In genomic region chr5:24586106-24586505, GRCm38 (mm10) we compare ENCODE assay signal across 8 mouse cellular contexts. TPM values are rescaled to one million over a fixed set of nuclear protein-coding genes. Genes with fewer than 3 reads are reported as not detected.
DNase-seq lines count a peak whose midpoint lies in the region; ATAC-seq and TF ChIP-seq lines count a peak whose summit lies in the region.

No protein-coding gene starts in this region.

- no peaks in the 10 kb centered on the region for H3K9me3 ChIP-seq in forebrain, embryonic 12.5 days
- H3K9me3 ChIP-seq in liver, embryonic 15.5 days (replicated peaks) = no peaks in the 10 kb centered on the region

- TF ChIP-seq POLR2A in heart, adult 2 months (IDR thresholded peaks at IDR 0.05; ENCODE audit: insufficient read depth, low read depth, low read length) = no peak

- peak overlapping the region; percentile 84 for H3K9ac ChIP-seq in heart, adult 2 months (ENCODE audit: low read depth, low read length)
- peak overlapping the region; percentile 86 for H3K9ac ChIP-seq in forebrain, embryonic 12.5 days
- peak overlapping the region; percentile 71 for H3K9ac ChIP-seq in liver, embryonic 15.5 days

- H3K79me2 ChIP-seq in heart, adult 2 months (replicated peaks; ENCODE audit: control insufficient read depth, insufficient read depth, low read length) = no peaks in the 10 kb centered on the region

- H3K27me3 ChIP-seq in heart, adult 2 months (ENCODE audit: control insufficient read depth, insufficient read depth, low read length) = no peaks in the 10 kb centered on the region
- peaks cover 4% of the 10 kb centered on the region; the same call in 1 of the 2 replicates for H3K27me3 ChIP-seq in forebrain, embryonic 12.5 days
- H3K27me3 ChIP-seq in liver, embryonic 15.5 days = peaks cover 10% of the 10 kb centered on the region

- H3K36me3 ChIP-seq in heart, adult 2 months (ENCODE audit: control insufficient read depth, insufficient read depth, low read length) = no peaks in the 10 kb centered on the region
- H3K36me3 ChIP-seq in forebrain, embryonic 12.5 days (replicated peaks) = peaks cover 32% of the 10 kb centered on the region
- H3K36me3 ChIP-seq in liver, embryonic 15.5 days (replicated peaks) = peaks cover 19% of the 10 kb centered on the region

- H3K4me2 ChIP-seq in forebrain, embryonic 12.5 days = peak overlapping the region; percentile 82
- H3K4me2 ChIP-seq in liver, embryonic 15.5 days = peak overlapping the region; percentile 77

- no peak for TF ChIP-seq EP300 in heart, adult 2 months (IDR thresholded peaks at IDR 0.05; ENCODE audit: insufficient read depth, low read depth, low read length)

- no peak for DNase-seq in heart, adult 2 months
- no peak for DNase-seq in heart, adult 9 months (ENCODE audit: low spot score in 2 of 2)
- DNase-seq in spleen, adult 18-20 months = no peak
- DNase-seq in right cerebral cortex, postnatal 25 days = no peak
- DNase-seq in left cerebral cortex, postnatal 10 days (ENCODE audit: extremely low spot score in 1 of 2, low spot score in 2 of 2) = no peak

- H3K27ac ChIP-seq in heart, adult 2 months = peak overlapping the region; percentile 75
- H3K27ac ChIP-seq in forebrain, embryonic 12.5 days = peak overlapping the region; percentile 81; the same call in 1 of the 2 replicates
- peak overlapping the region; percentile 69; the same call in 1 of the 2 replicates for H3K27ac ChIP-seq in liver, embryonic 15.5 days (replicated peaks)

- no peak for TF ChIP-seq CTCF in heart, adult 2 months (IDR thresholded peaks at IDR 0.05)

- intact Hi-C loops in heart, adult 2 months (cut with DNase I) = loop anchor here (1.0 kb wide), 1 partner anchor 9 kb away; the partner anchor contains the start of gene Abcf2
- intact Hi-C loops in left cerebral cortex, postnatal 10 days (cut with DNase I) = no loop called here

- peaks cover 3% of the 10 kb centered on the region for H3K4me1 ChIP-seq in heart, adult 2 months (ENCODE audit: control insufficient read depth, insufficient read depth, low read length)
- H3K4me1 ChIP-seq in forebrain, embryonic 12.5 days = peaks cover 31% of the 10 kb centered on the region
- peaks cover 38% of the 10 kb centered on the region for H3K4me1 ChIP-seq in liver, embryonic 15.5 days (replicated peaks)

- H3K4me3 ChIP-seq in heart, adult 2 months = peak overlapping the region; percentile 66
- H3K4me3 ChIP-seq in forebrain, embryonic 12.5 days (replicated peaks) = peak overlapping the region; percentile 85
- peak overlapping the region; percentile 81 for H3K4me3 ChIP-seq in liver, embryonic 15.5 days (replicated peaks)

- WGBS in heart, adult 2 months = 9% methylated on average over 8 of the region's 8 CpGs
- WGBS in forebrain, embryonic 12.5 days = 7% methylated on average over 8 of the region's 8 CpGs
- WGBS in liver, embryonic 15.5 days (ENCODE audit: insufficient replicate concordance) = 11% methylated on average over 8 of the region's 8 CpGs

- peak; percentile 48 for ATAC-seq in CD4-positive, CD25-positive, alpha-beta regulatory T cell, adult 4 months
- ATAC-seq in forebrain, embryonic 12.5 days (ENCODE audit: low FRiP score) = peak; percentile 15; the same call in 1 of the 2 replicates
- ATAC-seq in liver, embryonic 15.5 days (ENCODE audit: insufficient read depth) = peak; percentile 8; the same call in 1 of the 2 replicates

RNA-seq across cellular contexts. Expression of gene Chpf2, which starts 0.4 kb away (rescaled TPM):
- 1 to 10 TPM; 7.5 to 9.0 TPM for total RNA-seq in heart, adult 2 months (2021)
- polyA plus RNA-seq in heart, adult 2 months (2012; rRNA removed) = 9.9 and 12.3 TPM in 2 replicates
- polyA plus RNA-seq in CD4-positive, CD25-positive, alpha-beta regulatory T cell, adult 4 months (2017; shearing (Covaris generic)) = 10 to 100 TPM in 1 of 2 experiments, 1 to 10 TPM in 1; 9.3 to 15.6 TPM
- 18.7 and 18.8 TPM in 2 replicates for polyA plus RNA-seq in forebrain, embryonic 12.5 days (2016; fragmentation: Nextera tagmentation; extraction: Ambion mirVana)
- 10.5 and 13.4 TPM in 2 replicates for polyA plus RNA-seq in liver, embryonic 15.5 days (2015; fragmentation: Nextera tagmentation; extraction: Ambion mirVana)
- total RNA-seq in left cerebral cortex, postnatal 10 days (2021) = 10 to 100 TPM; 55.9 to 59.7 TPM

RNA-seq across cellular contexts. Expression of gene Abcf2, which starts 8.8 kb away (rescaled TPM):
- 10 to 100 TPM; 52.5 to 55.8 TPM for total RNA-seq in heart, adult 2 months (2021)
- polyA plus RNA-seq in heart, adult 2 months (2012; rRNA removed) = 43.3 and 57.2 TPM in 2 replicates
- 10 to 100 TPM; 62.1 to 87.7 TPM for polyA plus RNA-seq in CD4-positive, CD25-positive, alpha-beta regulatory T cell, adult 4 months (2017; shearing (Covaris generic))
- 141 and 142 TPM in 2 replicates for polyA plus RNA-seq in forebrain, embryonic 12.5 days (2016; fragmentation: Nextera tagmentation; extraction: Ambion mirVana)
- 43.2 and 44.4 TPM in 2 replicates for polyA plus RNA-seq in liver, embryonic 15.5 days (2015; fragmentation: Nextera tagmentation; extraction: Ambion mirVana)
- total RNA-seq in left cerebral cortex, postnatal 10 days (2021) = 10 to 100 TPM; 56.0 to 58.9 TPM

RNA-seq across cellular contexts. Expression of gene 4931409K22Rik, which starts 29.5 kb away (rescaled TPM):
- total RNA-seq in heart, adult 2 months (2021) = not detected
- 0.06 TPM in 1 of 2 replicates, not detected in the other for polyA plus RNA-seq in heart, adult 2 months (2012; rRNA removed)
- polyA plus RNA-seq in CD4-positive, CD25-positive, alpha-beta regulatory T cell, adult 4 months (2017; shearing (Covaris generic)) = not detected
- polyA plus RNA-seq in forebrain, embryonic 12.5 days (2016; fragmentation: Nextera tagmentation; extraction: Ambion mirVana) = 0.24 and 0.37 TPM in 2 replicates
- polyA plus RNA-seq in liver, embryonic 15.5 days (2015; fragmentation: Nextera tagmentation; extraction: Ambion mirVana) = not detected in 2 replicates
- not detected for total RNA-seq in left cerebral cortex, postnatal 10 days (2021)

RNA-seq across cellular contexts. Expression of gene Smarcd3, which starts 38.1 kb away (rescaled TPM):
- 10 to 100 TPM; 58.7 to 61.8 TPM for total RNA-seq in heart, adult 2 months (2021)
- polyA plus RNA-seq in heart, adult 2 months (2012; rRNA removed) = 60.2 and 61.0 TPM in 2 replicates
- polyA plus RNA-seq in CD4-positive, CD25-positive, alpha-beta regulatory T cell, adult 4 months (2017; shearing (Covaris generic)) = under 1 TPM; 0.48 to 0.61 TPM
- polyA plus RNA-seq in forebrain, embryonic 12.5 days (2016; fragmentation: Nextera tagmentation; extraction: Ambion mirVana) = 101 and 113 TPM in 2 replicates
- polyA plus RNA-seq in liver, embryonic 15.5 days (2015; fragmentation: Nextera tagmentation; extraction: Ambion mirVana) = 1.3 and 1.5 TPM in 2 replicates
- total RNA-seq in left cerebral cortex, postnatal 10 days (2021) = 100 to 1,000 TPM; 125 to 134 TPM

RNA-seq across cellular contexts. Expression of gene Asb10, which starts 45.3 kb away (rescaled TPM):
- 10 to 100 TPM; 80.8 to 93.5 TPM for total RNA-seq in heart, adult 2 months (2021)
- 138 and 163 TPM in 2 replicates for polyA plus RNA-seq in heart, adult 2 months (2012; rRNA removed)
- not detected for polyA plus RNA-seq in CD4-positive, CD25-positive, alpha-beta regulatory T cell, adult 4 months (2017; shearing (Covaris generic))
- polyA plus RNA-seq in forebrain, embryonic 12.5 days (2016; fragmentation: Nextera tagmentation; extraction: Ambion mirVana) = 0.10 TPM in 1 of 2 replicates, not detected in the other
- 0.07 and 0.12 TPM in 2 replicates for polyA plus RNA-seq in liver, embryonic 15.5 days (2015; fragmentation: Nextera tagmentation; extraction: Ambion mirVana)
- under 1 TPM; 0.24 to 0.45 TPM for total RNA-seq in left cerebral cortex, postnatal 10 days (2021)
